Mouse (Mus musculus): ENCODE data around the gene Amfr.

Amfr gene

DNA sequence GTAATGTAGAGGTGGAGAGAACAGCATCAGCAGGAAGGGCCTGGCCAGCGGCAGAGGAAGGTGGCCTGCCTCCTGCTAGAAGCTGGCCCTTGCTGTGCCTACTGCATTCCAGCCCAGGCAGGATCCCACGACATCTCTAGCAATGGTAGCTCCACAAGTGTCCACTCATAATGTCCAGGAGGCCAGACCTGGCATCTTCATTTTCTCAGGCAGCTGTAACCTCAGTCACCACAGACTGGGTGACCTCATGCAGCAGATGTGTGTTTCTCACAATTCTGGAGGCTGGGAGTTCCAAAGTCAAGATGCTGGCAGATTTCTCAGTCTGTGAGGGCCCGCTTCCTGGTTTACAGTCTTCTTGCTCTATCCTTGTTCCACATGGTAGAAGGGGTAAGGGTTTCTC lies 74.4 kb downstream of the Amfr start:
- DNase-seq (ENCODE audit: inconsistent age in 2 of 2, low spot score in 1 of 2) = no peak

DNA sequence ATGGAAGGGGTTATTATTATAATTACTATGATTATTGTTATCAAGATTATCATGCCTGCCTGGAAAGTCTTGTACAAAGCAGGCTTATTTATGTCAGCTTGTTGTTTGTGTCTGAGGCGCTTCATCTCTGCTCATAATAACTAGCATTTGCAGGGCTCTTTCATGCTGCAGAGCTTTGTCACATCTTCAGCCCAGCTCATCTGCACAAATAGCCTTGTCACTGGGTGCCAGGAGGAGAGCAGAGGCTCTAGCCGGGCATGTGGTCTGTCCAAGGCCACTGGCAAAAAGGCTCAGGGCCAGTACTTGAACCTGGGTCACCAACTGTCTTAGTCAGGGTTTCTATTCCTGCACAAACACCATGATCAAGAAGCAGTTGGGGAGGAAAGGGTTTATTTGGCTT lies 79.4 kb downstream of the Amfr start:
- no peak for DNase-seq (ENCODE audit: inconsistent age in 2 of 2, low spot score in 1 of 2)

DNA sequence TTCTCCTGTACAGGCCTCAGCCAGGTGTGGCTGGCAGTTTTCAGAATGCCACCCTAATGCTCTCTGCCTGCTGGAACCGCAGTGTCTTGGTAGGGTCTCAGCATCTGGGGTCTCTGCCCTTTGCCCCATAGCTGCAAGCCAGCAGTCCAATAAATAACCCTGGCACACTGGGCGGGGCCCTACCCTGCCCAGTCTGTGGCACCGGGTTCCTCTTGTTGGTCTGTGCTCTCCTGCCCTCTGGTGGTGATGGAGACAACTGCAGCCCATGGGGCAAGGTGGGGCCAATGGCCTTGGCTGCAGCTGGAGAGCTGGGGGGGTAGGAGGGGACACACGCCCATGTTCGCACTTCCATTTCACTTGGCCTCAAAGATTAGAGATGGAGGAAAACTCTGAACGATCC lies 79.8 kb downstream of the Amfr start:
- DNase-seq (ENCODE audit: inconsistent age in 2 of 2, low spot score in 1 of 2) = peak; percentile 70 to 92

DNA sequence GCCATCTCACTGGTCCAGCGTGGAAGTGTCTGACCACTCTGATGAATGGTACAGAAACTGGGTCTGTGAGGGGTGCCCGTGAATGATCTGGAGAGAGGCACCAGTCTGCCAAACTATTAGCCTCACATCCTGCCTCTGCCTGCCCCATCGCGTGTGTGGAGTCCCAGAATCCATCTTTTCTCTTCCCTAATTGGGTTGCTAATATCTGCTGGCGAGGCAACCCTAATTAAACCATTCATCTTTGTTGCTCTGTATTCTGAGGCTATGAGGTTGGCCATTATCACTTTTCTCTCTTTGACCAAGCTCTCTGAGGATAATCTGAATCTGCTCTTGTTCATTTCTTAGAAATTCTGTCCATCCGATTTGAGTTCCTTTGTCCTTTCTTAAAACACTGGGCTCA lies 81.3 kb downstream of the Amfr start:
- DNase-seq (ENCODE audit: inconsistent age in 2 of 2, low spot score in 1 of 2) = no peak

DNA sequence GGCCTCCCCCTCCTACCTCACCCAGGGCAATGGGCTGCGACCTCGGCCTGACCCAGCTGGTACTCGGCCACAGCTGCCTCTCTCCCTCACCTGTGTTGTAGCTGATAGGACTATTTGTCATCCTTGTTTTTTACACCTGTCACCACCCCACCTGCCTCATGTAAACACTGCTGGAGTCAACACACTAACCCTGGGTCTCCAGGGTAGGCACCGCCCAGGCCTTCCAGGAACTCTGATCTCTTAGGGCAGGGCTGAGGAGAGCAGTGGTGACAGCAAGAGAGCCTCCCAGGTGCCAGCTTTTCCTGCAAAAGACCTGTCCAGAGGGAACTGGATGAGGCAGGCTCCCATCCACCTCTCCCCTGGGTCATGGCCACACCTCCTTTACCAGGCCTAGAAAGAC lies 83.4 kb downstream of the Amfr start:
- DNase-seq (ENCODE audit: inconsistent age in 2 of 2, low spot score in 1 of 2) = no peak

DNA sequence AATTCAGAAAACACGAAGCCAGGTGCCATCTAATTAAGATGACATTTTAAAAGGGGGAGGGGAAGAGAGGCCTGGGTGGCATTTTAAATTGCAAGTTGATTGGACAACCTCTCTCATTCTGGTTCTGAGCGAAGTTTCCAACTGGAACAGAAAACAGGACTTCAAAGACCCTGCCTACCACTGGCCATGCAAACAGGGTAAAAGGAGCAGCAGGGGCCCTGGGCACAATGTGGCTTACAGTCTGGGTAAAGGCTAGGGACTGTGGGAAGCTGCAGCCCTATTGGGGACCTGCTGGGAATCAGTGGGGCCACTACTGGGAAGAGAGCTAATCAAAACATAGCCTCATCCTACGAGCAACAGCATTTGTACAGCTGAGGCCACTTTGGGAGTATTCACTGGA lies 87.1 kb downstream of the Amfr start:
- DNase-seq (ENCODE audit: inconsistent age in 2 of 2, low spot score in 1 of 2) = no peak

DNA sequence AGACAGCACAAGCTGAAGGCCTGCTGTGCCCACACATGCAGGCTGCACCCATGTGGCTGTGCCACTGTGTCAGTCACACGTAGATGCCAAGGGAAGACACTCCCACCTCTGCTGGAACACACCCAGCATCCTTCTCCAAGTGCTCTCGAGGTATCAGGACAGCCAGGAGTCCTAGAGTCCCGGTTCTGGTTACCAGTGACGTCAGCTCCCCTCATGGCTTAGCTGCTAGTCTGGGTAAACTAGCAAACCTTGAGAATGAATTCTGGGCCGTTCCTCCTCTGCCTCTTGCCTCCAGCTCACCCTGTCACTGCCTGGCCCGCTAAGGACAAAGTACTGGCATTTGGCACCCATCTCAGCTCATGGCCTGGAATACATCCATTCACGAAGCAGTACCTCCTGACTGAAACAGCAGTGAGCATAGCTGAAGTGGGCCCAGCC lies 88.7 kb downstream of the Amfr start:
- no peak for DNase-seq (ENCODE audit: inconsistent age in 2 of 2, low spot score in 1 of 2)
